Mouse (Mus musculus) v-Abl transformed pro-B cells (cell line): ENCODE data around the gene Slc39a7.

Experiments
- in situ Hi-C, 2 experiments: fragments of 400-800 bp; cut with MboI; formaldehyde crosslinking; loops; one replicate each; pipeline ENCODE4 v1.15.1; 2025; ENCODE audit not compliant: unreplicated experiment in 2 of 2

The Slc39a7 gene

DNA sequence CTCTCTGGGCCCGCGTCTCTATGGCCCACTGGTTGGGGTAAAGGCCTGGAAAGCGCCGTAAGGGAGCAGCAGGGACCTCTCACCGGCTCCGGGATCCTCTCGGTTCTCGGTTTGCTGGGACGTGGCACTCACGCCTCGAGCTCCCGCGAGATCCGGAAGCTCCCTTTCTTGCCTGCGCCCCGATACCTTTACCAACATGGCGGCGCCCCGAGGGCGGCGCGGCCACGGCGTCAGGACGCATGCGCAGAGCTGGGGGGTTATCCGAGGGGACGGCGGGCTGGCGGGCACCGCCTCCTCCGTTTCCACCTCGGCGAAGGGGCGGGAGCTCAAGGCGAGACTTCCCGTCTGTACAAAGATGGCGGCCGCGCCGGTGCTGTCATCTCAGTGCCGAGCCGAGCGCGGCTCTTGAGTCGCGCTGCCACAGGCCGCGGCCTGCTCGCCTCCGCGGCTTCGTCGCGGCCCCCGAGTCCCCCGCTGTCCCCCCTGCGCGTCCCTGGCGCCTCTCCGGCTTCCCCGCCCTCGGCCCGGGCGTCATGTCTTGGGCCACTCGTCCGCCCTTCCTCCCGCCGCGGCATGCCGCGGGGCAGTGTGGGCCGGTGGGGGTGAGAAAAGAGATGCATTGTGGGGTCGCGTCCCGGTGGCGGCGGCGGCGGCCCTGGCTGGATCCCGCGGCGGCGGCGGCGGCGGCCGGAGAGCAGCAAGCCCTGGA lies at the start of gene Slc39a7, which contains the start of gene Rxrb:
Gene Slc39a7 (minus strand): TSS at position 218 of the 709 bp plus-strand sequence.
Gene Rxrb (plus strand): TSS at position 348 of the 709 bp plus-strand sequence.
- in situ Hi-C loops, result no loop called here

DNA sequence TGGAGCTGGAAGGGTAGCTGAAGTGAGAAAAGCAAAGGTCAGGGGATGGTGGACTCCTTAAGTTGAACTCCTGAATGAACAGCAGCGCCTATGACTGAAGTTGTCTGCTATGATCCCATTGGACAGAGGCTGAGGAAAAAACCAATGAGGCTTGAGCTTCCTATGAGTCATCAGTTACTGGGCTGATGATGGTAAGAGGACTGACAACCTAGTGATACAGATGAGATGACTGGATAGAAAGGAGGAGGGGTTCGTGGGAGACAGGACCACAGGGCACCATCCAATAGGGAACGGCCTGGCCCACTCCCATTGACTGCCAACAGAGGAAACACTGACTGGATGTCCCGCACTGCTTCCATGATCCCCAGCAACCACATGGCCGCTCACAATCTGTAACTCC lies 48.1 kb upstream of the Slc39a7 start:
- in situ Hi-C loops, result loop anchor here (5.0 to 10.0 kb wide), 3 partner anchors 155 to 325 kb away; partner anchors contain the start of gene H2-Ob (in 2 of the 2)

DNA sequence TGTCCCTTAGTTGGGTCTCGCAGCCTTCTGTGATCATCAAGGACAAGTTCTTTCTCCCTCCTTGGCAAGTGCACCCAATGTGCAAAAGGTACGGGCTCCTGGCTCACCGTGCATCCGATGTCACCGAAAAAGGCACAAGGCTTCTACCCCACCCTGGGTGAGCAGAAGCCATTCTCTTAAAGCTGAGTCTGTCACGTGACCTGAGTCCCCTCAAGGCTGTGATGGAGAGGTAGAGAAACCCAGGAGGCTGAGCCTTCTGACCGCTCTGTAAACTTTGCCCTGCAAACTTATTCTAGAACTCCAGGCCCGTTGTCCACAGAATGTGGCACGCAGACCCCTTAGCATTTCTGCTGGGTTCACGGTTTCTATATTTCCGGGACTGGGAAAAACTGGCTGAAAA lies 47.5 kb upstream of the Slc39a7 start:
- in situ Hi-C loops, result loop anchor here (5.0 to 10.0 kb wide), 3 partner anchors 156 to 326 kb away; partner anchors contain the start of gene H2-Ob (in 2 of the 2)

DNA sequence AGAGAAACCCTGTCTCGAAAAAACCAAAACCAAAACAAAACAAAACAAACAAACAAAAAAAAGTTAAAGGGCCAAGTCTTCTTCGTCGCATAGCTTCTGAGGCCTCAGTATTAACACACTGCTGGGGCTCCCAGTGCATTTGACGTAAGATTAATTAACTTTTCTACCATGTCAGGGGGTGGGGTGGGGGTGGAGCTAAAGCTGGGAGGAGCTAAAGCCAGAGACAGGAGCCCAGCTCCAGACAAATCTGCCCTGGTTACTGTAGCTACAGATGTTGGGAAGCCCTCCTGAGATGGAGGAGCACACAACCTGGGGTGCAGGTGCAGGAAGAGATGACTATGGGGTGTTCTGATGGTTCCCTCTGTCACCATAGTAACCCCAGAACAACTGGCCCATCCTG lies 46.7 kb upstream of the Slc39a7 start:
- in situ Hi-C loops, result loop anchor here (5.0 to 10.0 kb wide), 3 partner anchors 157 to 327 kb away; partner anchors contain the start of gene H2-Ob (in 2 of the 2)

DNA sequence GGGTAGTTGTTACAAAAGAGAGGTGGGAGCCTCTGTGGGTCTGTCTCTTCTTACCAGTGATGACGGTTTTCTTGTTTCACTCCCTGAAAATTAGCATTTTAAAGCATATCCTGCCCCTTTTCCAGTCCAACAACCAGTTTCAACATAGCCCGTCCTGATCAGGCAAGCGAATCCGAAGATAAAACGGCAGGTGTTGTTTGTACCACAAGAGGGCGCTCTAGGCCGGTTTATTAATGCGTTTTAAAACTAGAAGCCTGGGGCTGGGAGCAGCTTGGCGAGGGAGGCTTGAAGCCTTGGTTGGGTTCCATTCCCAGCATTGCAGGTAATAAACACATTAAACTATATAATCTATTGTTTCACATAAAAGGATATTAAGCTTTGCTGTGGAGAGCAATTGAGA lies 46.1 kb upstream of the Slc39a7 start:
- in situ Hi-C loops, result loop anchor here (5.0 to 10.0 kb wide), 3 partner anchors 157 to 327 kb away; partner anchors contain the start of gene H2-Ob (in 2 of the 2)

DNA sequence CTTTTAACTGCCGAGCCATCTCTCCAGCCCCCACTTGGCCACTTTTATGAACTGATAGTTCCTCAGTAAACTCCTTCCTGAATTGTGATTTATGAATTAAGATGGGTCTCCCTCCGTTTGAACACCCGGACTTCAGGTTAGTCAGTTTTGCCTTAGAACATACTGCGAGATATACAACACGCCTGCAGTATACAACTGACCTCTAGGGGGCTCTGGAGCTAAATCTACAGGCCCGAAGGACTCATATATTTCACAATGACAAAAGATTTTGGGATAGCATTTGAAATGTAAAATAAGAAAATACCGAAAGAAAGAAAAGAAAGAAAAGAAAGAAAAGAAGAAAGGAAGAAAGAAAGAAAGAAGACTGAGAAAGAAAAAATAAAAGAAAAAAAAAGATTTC lies 43.8 kb upstream of the Slc39a7 start:
- in situ Hi-C loops, result loop anchor here (5.0 to 10.0 kb wide), 3 partner anchors 160 to 330 kb away; partner anchors contain the start of gene H2-Ob (in 2 of the 2)

DNA sequence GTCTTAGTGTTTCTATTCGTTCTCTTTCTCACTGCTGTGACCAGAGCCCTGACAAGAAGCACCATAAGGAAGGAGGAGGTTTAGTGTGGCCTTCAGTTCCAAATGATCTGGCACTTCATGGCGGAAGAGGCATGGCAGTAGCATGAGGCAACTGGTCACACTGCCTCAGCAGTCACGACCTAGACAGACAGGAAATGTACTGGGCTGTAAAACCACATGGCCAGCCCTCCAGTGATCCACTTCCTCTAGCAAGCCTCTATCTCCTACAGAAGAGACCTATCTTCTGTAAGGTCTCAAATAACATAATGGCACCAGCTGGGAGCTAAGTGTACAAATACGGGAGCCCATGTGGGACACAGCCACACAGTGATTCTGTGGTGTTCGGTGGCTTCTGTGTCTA lies 40.6 kb upstream of the Slc39a7 start:
- in situ Hi-C loops, result loop anchor here (5.0 to 10.0 kb wide), 3 partner anchors 35 to 333 kb away; partner anchors contain the start of genes Col11a2 (in 1 of the 2) and H2-Ob (in 1 of the 2)

DNA sequence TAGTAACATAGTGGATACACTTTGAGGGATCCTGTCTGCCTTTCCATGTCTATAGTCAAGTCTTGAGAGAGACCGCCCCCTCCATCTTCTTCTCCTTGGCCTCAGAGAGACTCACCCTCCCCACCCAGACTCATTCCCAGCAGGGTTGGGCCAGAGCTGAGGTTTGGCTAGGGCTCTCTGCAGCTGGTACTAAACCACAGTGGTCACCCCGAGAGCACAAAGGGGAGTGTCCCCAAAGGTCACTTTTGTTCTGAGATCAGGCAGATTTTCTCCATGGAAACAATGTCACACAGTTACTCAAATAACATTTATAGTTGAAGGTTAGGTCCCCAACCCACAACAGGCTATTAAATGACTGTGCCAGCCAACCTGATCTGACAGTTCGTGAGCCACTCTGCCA lies 37.4 kb upstream of the Slc39a7 start:
- in situ Hi-C loops, result no loop called here

DNA sequence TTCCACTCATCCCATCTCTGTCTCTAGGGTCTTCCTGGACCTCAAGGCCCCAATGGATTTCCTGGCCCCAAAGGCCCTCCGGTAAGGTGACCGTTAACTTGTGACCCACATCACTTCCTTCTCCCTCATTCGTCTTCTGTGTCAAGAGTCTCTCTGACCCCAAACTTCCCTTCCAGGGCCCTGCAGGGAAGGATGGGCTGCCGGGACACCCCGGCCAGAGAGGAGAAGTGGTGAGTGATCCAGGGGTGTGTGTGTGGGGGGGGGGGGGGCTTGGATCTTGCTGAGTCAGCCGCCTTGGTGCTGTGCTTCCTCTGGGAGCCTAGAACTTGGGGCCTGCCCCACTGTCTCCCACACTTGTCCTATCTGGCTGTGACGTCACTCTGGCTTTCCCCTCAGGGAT lies 25.7 kb upstream of the Slc39a7 start:
- in situ Hi-C loops, result no loop called here

DNA sequence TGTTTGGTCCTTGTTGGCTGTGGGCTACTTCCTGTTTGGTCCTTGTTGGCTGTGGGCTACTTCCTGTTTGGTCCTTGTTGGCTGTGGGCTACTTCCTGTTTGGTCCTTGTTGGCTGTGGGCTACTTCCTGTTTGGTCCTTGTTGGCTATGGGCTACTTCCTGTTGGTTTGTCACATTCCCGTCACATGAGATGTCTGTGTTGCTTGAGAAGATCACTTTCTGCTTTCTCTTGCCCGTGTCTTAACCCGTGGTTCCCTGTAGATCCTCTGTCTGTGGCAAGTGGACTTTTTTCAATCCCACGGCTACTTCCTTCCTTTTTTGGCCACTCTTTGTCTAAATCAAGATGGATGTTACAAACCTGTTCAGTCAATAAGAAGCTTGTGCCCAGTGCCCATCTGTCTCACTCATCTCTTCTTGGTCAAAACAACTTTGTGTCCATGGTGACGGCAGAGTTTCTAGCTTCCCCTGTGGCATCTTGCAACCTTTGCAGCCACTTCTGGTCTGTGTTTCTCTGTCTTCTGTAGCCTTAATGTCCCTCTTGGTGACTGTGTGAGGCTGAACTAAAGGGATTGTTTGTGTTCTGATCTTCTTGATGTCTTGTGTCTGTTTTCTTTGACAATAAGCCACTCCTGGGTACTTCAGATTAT lies 16.0 kb upstream of the Slc39a7 start:
- in situ Hi-C loops, result loop anchor here in 1 of 2 experiments (10.0 kb wide), 1 partner anchor 507 kb away; no protein-coding TSS in a partner anchor

DNA sequence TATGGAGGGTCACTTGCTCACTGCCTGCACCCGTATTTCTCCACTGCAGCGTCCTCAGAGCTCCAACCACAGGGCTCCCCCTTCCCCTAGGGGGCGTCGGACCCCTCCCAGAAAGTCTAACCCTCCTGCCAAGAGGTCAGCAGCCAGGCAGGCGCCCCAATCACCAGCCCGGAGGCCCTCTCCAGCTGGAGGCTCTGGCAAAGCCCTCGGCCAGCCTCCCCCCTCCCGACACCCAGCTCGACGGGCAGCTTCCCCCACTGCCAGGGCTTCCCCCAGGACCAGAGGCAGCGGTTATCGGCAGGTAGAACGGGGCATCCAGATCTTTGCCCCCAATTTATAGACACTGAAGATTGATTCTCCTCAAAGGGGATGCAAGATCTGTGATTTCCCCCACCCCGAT lies 14.5 kb upstream of the Slc39a7 start:
- in situ Hi-C loops, result loop anchor here in 1 of 2 experiments (10.0 kb wide), 1 partner anchor 509 kb away; no protein-coding TSS in a partner anchor

DNA sequence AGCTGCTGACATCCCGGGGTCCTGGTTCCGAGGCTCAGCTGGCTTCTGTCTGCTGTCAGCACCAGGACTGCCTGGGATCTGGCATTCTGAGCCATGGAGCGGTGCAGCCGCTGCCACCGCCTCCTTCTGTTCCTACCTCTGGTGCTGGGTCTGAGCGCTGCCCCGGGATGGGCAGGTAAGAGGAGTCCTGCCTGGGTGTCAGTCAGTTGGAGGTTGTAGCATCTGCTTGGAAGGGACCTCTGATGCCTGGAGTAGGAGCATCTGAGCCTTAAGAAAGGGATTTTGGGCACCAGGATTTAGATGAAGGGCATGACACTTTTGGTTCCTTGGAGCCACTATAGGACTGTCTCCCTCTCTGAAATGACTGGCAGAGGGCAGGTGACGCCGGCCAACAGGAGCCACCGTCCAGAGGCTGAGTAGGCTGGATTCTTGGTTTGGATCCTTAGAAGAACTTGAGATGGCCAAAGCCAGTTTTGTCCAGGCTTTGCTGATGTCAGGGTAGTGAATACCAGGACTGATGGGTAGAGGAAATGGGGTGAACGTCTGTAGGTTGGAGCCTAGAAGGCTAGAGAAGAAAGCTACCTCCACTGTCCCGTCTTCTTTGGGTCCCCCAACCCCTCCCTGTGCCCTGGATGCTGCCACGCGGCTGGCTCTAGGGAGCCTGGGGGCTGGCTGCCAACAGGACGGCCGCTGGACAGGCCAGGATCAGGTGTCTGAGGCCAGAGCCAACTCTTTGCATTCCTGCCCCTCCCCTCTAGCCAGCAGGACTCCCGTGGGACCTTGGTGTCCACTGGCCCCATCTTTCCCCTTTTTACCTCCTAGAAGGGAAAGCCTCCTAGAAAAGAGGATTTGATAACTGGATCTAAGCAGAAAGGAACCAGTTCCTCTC lies 8.3 kb upstream of the Slc39a7 start:
- in situ Hi-C loops, result loop anchor here (5.0 to 10.0 kb wide), 2 partner anchors 32 to 515 kb away; no protein-coding TSS in a partner anchor

DNA sequence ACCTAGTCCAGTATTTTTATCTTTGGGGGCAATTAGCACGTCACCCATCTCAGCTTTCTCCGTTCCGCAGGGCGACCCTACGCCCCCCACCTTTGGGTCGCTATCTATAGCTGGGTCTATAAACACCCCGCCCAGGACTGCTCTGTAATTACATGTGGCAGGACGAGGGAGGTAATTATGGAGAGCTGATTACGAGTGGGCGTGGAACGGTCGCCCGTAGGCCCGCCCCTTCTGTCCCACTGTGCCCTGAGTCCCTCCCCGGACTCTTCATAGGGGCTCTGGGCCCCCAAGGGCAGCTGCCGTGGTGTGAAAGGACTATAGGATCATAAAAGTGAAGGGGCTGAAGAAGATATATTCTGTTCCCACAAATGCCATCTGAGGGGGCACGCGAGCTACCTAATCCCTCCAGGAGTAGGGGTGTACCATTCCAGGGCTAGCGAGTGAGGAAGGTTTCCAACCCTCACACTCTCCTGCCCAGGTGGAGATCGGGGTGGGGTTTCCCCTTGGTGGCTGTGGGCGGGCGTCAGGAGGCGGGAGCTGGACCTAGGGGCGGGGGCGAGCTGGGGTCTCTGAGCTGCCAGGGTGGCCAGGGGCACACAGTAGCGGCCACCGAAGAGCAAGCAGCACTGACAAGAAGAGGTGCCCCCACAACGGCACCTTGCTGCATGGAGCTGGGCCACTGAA lies 7.5 kb upstream of the Slc39a7 start, which contains the start of gene Col11a2:
Gene Col11a2 (plus strand): TSS at position 560 of the 684 bp plus-strand sequence.
- in situ Hi-C loops, result loop anchor here in 1 of 2 experiments (5.0 kb wide), 1 partner anchor 33 kb away; no protein-coding TSS in a partner anchor

DNA sequence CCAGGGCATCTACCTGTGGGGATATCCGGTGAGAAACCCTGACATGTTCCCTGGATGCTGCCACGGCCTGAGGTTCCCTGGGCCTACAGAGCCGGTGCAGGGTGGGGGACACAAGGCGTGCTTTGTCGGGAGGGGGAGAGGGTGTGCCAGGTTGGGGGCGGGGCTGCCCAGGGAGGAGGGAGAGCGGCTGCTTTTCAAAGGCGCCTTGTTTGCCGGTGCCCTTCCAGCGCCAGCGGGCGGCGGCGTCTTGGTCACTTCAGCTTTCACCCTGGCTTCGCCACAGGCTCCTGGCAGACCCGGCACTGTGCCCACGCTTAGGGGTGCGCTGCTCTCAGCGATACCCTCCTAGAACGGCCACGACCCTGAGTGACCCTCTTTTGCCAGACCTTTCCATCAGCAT lies 7.0 kb upstream of the Slc39a7 start:
- in situ Hi-C loops, result loop anchor here in 1 of 2 experiments (5.0 kb wide), 1 partner anchor 34 kb away; no protein-coding TSS in a partner anchor

DNA sequence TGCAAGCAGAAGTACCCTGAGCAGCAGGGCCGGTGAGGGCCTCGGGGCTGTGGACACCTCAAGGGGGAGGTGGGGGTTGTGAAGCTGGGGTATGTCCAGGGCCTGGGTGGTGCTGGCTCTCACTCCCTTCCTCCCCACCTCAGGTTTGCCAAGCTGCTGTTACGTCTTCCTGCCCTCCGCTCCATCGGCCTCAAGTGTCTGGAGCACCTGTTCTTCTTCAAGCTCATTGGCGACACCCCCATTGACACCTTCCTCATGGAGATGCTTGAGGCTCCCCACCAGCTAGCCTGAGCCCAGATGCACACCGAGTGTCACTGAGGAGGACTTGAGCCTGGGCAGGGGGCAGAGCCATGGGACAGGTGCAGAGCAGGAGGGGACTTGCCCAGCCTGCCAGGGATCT lies 5.8 kb upstream of the Slc39a7 start:
- in situ Hi-C loops, result loop anchor here in 1 of 2 experiments (5.0 kb wide), 1 partner anchor 35 kb away; no protein-coding TSS in a partner anchor

DNA sequence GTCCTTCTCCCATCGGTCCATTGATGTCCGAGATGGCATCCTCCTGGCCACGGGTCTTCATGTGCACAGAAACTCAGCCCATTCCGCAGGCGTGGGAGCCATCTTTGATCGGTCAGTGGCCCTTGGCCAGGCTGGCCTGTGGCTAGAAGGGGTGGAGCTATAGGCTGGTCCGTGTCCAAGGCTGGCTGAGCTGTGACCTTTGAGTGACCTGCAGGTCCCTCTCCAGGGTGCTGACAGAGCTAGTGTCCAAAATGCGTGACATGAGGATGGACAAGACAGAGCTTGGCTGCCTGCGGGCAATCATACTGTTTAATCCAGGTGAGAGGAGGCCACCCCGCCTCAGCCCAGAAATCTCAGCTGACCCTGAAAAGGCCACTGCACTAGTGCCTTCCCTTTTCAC lies 5.2 kb upstream of the Slc39a7 start:
- in situ Hi-C loops, result loop anchor here in 1 of 2 experiments (5.0 kb wide), 1 partner anchor 36 kb away; no protein-coding TSS in a partner anchor

DNA sequence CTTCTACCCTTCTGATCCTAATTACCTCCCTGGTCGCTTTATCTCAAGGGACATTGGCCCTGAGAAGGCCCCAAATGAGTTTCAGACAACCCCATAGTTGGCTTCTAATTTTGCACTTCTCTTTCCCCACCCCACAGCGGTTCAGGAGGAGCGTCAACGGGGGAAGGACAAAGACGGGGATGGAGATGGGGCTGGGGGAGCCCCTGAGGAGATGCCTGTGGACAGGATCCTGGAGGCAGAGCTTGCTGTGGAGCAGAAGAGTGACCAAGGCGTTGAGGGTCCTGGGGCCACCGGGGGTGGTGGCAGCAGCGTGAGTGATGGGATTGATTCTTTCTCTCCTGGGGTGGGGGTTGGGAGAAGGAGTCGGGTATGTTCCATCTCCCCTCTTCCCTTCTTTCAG lies 4.0 kb upstream of the Slc39a7 start:
- in situ Hi-C loops, result loop anchor here in 1 of 2 experiments (5.0 kb wide), 1 partner anchor 37 kb away; no protein-coding TSS in a partner anchor

DNA sequence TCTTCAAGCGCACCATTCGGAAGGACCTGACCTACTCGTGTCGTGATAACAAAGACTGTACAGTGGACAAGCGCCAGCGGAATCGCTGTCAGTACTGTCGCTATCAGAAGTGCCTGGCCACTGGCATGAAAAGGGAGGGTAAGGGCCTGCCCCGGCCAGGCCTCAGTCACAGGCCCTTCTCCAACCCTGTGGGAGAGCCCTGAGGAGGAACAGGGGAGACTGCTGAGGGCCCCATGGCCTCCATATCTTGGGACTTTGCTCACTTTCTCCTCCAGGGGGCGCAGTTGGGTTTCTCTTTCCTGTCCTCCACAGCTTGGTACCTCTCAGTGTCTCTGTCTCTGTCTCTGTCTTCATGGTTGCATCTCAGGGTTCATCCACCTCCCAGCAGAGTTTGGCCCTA lies 2.6 kb upstream of the Slc39a7 start:
- in situ Hi-C loops, result no loop called here

DNA sequence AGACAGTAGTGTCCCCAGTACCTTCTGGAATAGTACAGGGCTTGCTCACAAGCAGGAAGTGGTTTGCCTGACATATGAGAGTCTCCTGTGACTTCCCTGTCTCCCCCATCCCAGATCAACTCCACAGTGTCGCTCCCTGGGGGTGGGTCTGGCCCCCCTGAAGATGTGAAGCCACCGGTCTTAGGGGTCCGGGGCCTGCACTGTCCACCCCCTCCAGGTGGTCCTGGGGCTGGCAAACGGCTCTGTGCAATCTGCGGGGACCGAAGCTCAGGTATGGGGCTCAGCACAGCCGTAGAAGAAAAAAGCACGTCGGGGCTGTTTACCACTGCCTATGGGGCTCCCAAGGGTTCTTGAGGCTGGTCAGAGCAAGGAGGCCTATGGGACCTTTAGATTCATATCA lies 2.0 kb upstream of the Slc39a7 start:
- in situ Hi-C loops, result no loop called here
